Mouse (Mus musculus): Measurements from ENCODE around the gene Pde9a.

The Pde9a gene

DNA sequence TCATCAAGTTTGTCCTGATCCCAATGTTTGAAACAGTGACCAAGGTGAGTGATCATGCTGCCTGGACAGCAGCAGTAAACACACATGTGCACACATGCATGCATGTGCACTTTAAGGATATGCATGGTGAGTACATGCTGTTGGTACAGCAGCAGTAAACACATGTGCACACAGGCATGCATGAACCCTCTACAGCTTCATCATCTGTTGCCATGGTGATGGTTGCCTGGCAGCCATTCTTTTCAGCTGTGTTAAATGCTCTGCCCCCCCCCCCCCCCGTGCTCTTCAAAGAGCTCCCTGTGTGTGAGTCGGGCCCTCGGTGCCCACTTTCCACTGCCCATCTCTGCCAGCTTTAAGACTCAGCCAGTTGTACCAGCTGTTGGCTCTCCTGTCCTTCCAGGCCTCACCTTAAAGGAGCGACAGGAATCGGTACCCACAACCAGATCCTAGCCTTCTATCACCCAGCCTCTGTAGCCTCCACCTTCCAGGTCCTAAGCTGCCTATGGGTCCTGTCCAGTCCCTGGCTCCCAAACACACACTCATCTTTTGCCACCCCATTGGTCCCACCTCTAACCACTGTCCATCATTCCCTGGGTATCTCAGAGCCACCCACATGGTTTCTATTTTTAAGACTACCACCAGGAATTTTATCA lies 84.9 kb downstream of the Pde9a start:
- no peak for DNase-seq

GRCm38 (mm10) chr17:31474388-31474787 lies 88.4 kb downstream of the Pde9a start:
- peak in 1 of 2 experiments; percentile 19 for DNase-seq

GRCm38 (mm10) chr17:31478606-31479005 lies 92.6 kb downstream of the Pde9a start:
- no peak for DNase-seq

- peak in 1 of 2 experiments; percentile 33 for DNase-seq
Measured at GRCm38 (mm10) chr17:31479108-31479844, 93.3 kb downstream of the Pde9a start.

DNA sequence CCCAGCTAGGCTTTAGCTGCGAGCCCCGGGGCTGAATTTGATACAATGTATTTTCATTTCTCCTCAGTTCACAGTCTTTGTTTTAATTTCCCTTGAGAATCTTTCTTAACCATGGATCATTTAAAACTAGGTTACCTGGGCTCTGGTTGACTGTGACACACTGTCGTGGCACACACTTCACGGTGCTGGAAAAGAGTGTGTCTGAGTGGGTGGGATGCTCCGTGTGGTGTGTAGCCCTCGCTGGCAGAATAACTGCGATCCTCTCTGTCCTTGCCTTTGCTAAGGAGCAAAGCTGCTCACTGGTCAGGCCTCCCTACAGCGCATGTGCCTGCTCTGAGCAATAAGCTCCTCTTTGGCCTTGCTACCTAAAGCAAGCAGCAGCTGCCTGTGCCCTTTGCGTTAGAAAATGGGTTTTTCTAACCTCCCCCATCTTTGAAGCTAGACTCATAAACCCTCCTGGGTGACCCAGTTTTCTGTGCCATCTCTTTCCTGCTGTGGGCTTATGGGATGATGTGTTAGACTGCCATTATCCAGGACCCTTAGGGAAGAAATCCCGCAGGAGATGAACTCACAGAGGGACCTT lies 100.7 kb downstream of the Pde9a start:
- DNase-seq: no peak

- DNase-seq: peak; percentile 56 to 60
Measured at GRCm38 (mm10) chr17:31487433-31488060, 101.5 kb downstream of the Pde9a start.

DNA sequence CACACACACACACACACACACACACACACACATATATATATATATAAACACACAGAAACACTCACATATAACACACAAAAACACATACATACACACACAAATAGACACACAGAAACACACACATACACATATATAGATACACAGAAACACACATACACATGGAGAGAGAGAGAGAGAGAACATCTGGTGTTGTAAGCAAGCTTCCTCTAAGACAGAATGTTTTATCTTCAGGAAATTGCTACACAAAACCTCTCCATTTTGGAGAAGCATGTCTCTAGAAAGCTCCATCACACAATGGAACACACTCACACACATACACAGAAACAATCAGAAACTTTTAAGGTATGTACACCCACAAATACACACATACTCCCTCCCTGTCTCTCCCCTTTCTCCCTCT lies 105.3 kb downstream of the Pde9a start:
- no peak for DNase-seq

DNA sequence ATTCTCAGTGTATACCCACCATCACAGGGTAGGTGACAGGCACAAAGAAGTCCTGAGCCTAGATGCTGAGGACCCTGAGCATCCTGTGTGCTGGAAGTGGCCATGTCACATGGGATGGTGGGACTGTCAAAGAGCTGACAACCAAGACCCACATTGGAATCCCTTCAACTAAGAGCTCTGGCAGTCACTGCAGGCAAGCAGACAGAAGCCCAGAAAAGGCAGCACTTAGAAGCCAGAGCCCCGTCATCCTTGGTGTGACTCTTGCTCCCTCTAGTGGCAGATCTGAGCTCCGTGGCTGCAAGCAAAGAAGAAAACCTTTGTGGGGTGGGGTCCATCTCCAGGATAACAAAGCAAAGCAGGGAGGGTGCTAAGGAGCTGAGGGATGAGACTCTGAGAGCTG lies 106.4 kb downstream of the Pde9a start:
- DNase-seq: peak; percentile 68 to 83

- DNase-seq: no peak
Measured at GRCm38 (mm10) chr17:31494989-31495388, 109.0 kb downstream of the Pde9a start.

DNA sequence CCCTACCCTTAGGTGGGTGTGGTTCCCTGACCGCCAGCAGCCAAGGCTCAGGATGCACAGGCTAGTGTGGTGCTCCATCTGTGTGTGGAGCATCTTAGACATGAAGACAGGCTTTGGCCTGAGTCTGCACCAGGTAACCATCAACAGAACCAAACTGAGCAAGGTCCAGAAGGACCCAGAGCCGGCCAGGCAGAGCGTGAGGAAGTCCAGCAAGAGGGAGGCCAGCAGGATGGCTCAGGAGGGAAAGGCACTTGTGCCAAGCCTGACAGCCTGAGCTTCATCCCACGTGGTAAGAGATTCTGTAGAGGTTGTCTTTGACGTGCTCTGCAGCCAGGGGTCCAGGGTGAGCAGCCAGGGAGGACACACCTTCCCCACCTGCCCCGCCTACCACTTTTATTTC lies 111.7 kb downstream of the Pde9a start:
- DNase-seq: no peak

DNA sequence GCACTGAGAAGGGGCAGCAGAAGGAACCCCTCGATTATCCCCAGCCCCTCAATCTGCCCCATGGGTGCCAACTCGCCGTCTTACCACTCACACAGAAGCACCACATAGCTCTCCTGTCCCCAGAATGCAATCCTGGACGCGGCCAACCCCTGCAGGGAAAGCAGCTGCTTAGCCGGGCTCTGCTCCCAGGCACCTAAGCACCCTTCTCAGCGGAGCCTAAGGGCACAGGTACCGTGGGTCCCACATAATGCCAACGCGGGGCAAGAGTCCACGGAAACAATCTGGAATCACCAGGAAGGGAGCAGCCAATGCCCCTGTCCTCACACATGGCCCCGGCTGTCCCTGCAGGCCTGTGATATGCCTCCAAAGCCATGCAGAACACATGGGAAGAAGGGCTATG lies 113.7 kb downstream of the Pde9a start:
- no peak for DNase-seq

- DNase-seq: no peak
Measured at GRCm38 (mm10) chr17:31500416-31500815, 114.4 kb downstream of the Pde9a start.

DNA sequence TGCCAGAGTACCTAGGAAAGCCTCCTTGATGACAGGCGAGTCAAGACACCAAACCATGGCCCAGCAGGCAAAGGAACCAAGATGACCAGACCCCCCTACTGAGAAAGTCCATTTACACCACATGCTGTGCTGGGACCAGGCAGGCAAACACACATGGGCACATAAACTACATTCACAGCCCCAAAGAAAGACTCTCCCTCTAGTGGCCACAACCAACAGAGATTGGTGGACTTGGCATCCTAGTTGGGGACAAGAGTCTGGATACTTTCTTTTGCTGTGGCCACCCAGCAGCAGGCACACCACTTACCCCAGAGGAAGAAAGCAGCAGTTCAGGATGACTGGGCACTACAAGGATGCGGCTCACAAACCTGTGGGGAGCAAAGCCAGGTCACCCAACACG lies 114.9 kb downstream of the Pde9a start:
- DNase-seq: no peak

- DNase-seq: peak; percentile 58 to 62
Measured at GRCm38 (mm10) chr17:31502261-31502927, 116.4 kb downstream of the Pde9a start.

DNA sequence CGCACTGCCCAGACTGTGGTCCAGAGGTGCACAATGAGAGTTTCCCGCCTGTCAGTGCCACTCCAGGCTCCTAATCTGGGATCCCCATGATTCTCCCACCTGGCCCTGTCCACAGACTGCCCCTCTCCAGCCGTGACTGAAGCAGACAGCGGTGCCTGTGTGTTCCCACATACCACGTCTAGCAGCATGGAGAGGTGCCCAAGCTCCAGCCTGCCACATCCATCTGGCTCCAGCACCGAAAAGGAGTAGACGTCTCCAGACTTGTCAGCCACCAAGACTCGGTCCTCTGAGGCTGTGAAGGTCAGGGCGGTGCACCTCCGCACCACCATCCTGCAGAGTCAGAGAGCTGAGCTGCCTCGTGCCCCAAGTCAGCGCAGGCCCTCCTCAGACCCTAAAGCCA lies 117.3 kb downstream of the Pde9a start:
- no peak for DNase-seq

DNA sequence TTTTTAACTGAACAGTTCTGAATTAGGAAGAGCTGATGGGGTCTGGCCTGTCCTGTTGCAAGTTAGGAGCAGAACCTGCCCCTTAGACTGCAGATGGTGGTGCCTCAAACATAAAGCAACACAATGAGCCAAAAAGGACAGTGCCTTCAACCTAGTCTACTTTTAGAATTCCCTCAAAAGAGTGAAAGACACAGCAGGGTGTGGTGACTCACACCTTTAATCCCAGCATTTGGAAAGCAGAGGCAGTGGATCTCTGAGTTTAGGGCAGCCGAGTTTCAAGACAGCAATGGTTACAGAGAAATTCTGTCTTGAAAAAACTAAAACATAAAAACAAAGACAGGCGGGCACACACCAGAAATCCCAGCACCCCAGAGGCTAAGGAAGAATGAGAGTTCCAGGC lies 117.9 kb downstream of the Pde9a start:
- no peak for DNase-seq

DNA sequence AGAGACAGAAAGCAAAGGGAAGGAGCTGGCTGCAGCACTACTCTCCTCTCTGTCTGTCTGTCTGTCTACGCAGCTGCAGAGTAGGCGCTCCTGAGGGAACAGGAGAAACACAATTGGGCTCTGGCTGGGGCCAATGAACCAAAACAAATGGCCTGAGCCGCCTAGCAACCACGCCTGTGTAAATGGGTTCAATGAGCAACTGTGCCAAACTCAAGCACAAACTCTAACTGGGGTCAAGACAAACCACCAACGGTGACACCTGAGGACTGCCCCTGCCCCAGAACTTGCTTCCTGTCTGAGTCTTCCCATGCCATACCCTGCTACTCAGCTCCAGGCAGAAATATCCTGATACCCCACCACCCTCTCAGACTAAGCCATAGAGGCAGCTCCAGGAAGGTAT lies 119.0 kb downstream of the Pde9a start:
- peak; percentile 83 to 92 for DNase-seq

DNA sequence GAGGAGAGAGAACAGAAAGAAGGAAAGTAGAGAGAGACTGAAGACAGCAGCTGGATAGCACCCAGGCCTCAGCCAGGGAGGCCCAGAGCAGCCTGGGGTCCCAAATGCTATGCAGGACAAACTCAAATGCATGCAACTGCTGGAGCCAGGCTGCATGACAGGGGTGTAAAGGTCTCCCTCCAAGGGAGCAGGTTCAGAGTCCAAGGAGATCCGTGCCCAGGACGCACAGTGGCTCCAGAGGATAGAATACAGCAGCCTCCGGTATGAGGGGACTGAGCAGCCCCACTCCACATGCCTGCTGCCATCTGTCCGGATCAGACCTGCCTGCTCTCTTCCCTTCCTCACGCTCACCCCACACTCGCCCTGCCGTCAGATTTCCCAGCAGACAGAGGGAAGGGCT lies 120.3 kb downstream of the Pde9a start:
- DNase-seq: peak; percentile 73 to 82

DNA sequence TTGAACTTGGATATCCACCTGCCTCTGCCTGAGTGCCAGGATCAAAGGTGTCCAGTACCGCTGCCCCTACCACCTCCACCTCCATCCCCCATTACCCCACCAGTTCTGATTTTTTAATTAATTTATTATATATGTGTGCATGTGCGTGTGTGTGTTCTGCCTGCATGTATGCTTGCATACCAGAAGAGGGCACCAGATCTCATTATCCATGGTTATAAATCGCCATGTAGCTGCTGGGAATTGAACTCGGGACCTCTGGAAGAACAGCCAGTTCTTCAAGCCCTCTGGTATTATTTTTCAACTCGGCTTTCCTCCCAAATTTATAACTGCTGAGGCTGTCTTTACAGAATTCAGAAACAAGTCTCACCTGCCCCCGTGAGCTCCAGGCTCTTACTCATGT lies 124.9 kb downstream of the Pde9a start:
- no peak for DNase-seq

GRCm38 (mm10) chr17:31511792-31512495 lies 125.9 kb downstream of the Pde9a start:
- peak; percentile 84 to 93 for DNase-seq

- no peak for DNase-seq
Measured at GRCm38 (mm10) chr17:31512593-31512992, 126.6 kb downstream of the Pde9a start.

GRCm38 (mm10) chr17:31514696-31515095 lies 128.7 kb downstream of the Pde9a start:
- DNase-seq: no peak

Measured in kidney, postnatal 36 days (tissue).